Mouse (Mus musculus) intestine, embryonic 14.5 days (tissue): ENCODE data around the gene Galnt7. TPM values are rescaled to one million over a fixed set of nuclear protein-coding genes. Genes with fewer than 3 reads are reported as not detected.

Source experiments
- ATAC-seq: fragments of 200-750 bp; cut with Nextera tagmentation; replicated peaks from 2 replicates; pipeline ENCODE4 v1.8.0; 2017; ENCODE audit warnings: low read depth, moderate number of reproducible peaks, moderate TSS enrichment, moderate library complexity; ENCODE audit not compliant: low FRiP score, low TSS enrichment
- DNase-seq: peaks from one replicate; pipeline ENCODE4 v3.0.0-alpha.2; 2018; ENCODE audit warnings: low spot score
- H3K27ac ChIP-seq: fragments of 300-500 bp; sonication (generic); 2 replicates; pipeline ENCODE4 v1.5.1; 2014; ENCODE audit warnings: low read depth, mild to moderate bottlenecking, control low read depth
- H3K27me3 ChIP-seq: fragments of 300-500 bp; sonication (generic); replicated peaks from 2 replicates; pipeline ENCODE4 v1.6.1; 2014; ENCODE audit warnings: low read length, control low read depth; ENCODE audit not compliant: control insufficient read depth, insufficient read depth
- H3K36me3 ChIP-seq: fragments of 300-500 bp; sonication (generic); 2 replicates; pipeline ENCODE4 v1.6.1; 2014; ENCODE audit warnings: low read length, control low read depth; ENCODE audit not compliant: control insufficient read depth, insufficient read depth
- H3K4me1 ChIP-seq: fragments of 300-500 bp; sonication (generic); replicated peaks from 2 replicates; pipeline ENCODE4 v1.6.1; 2014; ENCODE audit warnings: low read length, control low read depth, mixed read lengths; ENCODE audit not compliant: control insufficient read depth, insufficient read depth
- H3K4me2 ChIP-seq: fragments of 300-500 bp; sonication (generic); 2 replicates; pipeline ENCODE4 v1.6.1; 2014; ENCODE audit warnings: low read length
- H3K4me3 ChIP-seq: fragments of 300-500 bp; sonication (generic); 2 replicates; pipeline ENCODE4 v1.5.1; 2014; ENCODE audit warnings: low read depth, low read length, control low read depth, mixed read lengths
- H3K9ac ChIP-seq: fragments of 300-500 bp; sonication (generic); 2 replicates; pipeline ENCODE4 v1.6.1; 2014; ENCODE audit warnings: mild to moderate bottlenecking, low read length
- H3K9me3 ChIP-seq: fragments of 300-500 bp; sonication (generic); 2 replicates; pipeline ENCODE4 v1.6.1; 2016; ENCODE audit warnings: low read length, control low read depth; ENCODE audit not compliant: control insufficient read depth
- WGBS: fragments of 180-500 bp; shearing (Covaris S2); extraction: QIAGEN DNeasy Blood & Tissue Kit; methylation state at CpG from one replicate; pipeline ENCODE4 v1.1.7; 2014; 5-methylcytosine and 5-hydroxymethylcytosine counted together
- polyA plus RNA-seq: library from polyadenylated mRNA; unstranded; fragments of >200 nt; fragmentation: Nextera tagmentation; extraction: Ambion mirVana; gene quantifications from 2 replicates; pipeline ENCODE4 v1.2.1, GENCODE M21; 2014

Gene Galnt7
- polyA plus RNA-seq, 1 experiment from 2014 or later: 26.4 TPM

GRCm38 (mm10) chr8:57623051-57623450 lies 29.8 kb downstream of the Galnt7 start:
- Histone ChIP-seq H3K4me1 (peaks cover 6% of the 10 kb centered on the region; the same call in 1 of the 2 replicates), H3K9me3 (no peaks in the 10 kb centered on the region), H3K27me3 (no peaks in the 10 kb centered on the region), H3K27ac (no peak overlapping the region), H3K36me3 (no peaks in the 10 kb centered on the region), H3K9ac (no peak overlapping the region), H3K4me3 (no peak overlapping the region), H3K4me2 (no peak overlapping the region)
- 92% methylated on average over 3 of the region's 3 CpGs for WGBS
- no peak for ATAC-seq
- no peak for DNase-seq

DNA sequence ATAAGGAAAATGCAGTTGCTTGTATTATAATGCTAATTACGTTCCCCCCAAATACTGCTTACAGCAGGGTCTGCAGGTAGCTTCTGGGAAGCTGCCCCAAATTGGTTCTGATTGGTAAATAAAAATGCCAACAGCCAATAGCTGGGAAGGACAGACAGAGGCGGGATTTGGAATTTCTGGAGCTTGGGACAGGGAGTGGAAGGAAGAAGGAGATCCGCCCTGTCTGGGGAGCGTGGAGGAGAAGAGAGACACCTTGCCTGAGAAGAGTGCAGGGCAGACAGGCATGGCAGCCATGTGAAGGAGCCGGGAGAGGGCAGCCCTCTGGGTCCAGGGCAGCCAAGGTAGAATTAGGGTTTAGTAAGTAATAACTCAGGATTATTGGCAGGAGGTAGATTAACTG lies 35.9 kb downstream of the Galnt7 start:
- no peak for DNase-seq
- Histone ChIP-seq H3K4me3 (no peak overlapping the region), H3K27ac (no peak overlapping the region), H3K36me3 (no peaks in the 10 kb centered on the region), H3K9me3 (no peaks in the 10 kb centered on the region), H3K9ac (no peak overlapping the region), H3K4me2 (no peak overlapping the region), H3K27me3 (no peaks in the 10 kb centered on the region), H3K4me1 (peaks cover 4% of the 10 kb centered on the region)
- 73% methylated on average over 5 of the region's 5 CpGs for WGBS
- no peak for ATAC-seq

GRCm38 (mm10) chr8:57615016-57615657 lies 37.7 kb downstream of the Galnt7 start:
- Histone ChIP-seq H3K4me2 (no peak overlapping the region), H3K27ac (no peak overlapping the region), H3K36me3 (no peaks in the 10 kb centered on the region), H3K27me3 (no peaks in the 10 kb centered on the region), H3K9ac (no peak overlapping the region), H3K4me1 (peaks cover 4% of the 10 kb centered on the region), H3K9me3 (no peaks in the 10 kb centered on the region), H3K4me3 (no peak overlapping the region)
- ATAC-seq: no peak
- WGBS: 65% methylated on average over 15 of the region's 15 CpGs
- no peak for DNase-seq

DNA sequence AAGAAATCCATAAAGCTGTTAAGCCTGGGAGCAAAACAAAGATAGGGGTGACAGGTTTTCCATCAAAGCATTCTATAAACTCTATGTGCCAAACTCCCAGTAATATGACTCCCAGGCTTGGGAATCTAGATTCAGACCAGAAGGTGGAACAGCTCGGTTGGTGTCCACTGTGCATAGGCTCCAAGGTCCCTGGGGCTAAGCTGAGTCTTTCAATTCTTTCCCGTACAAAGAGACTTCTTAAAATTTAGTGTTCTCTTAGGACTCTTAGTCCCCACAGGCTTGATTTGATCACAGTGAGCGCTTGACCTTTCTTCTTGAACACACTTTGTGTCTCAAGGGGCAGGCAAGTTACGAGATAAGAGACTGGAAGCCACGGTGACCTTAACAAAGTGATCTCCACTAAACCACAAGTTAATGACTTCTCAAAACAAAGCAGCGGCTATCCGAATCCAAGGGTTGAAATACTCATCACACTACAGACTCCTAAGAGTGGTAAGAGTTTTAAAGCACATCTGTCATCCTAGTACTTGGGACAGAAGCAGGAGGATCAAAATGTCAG lies 41.3 kb downstream of the Galnt7 start:
- H3K9ac ChIP-seq: no peak overlapping the region
- no peak overlapping the region for H3K4me2 ChIP-seq
- H3K4me3 ChIP-seq: no peak overlapping the region
- H3K4me1 ChIP-seq: peaks cover 4% of the 10 kb centered on the region; the same call in 1 of the 2 replicates
- no peaks in the 10 kb centered on the region for H3K36me3 ChIP-seq
- H3K27ac ChIP-seq: no peak overlapping the region
- ATAC-seq: no peak
- DNase-seq: no peak
- no peaks in the 10 kb centered on the region for H3K9me3 ChIP-seq
- WGBS: 49% methylated on average over 7 of the region's 7 CpGs
- no peaks in the 10 kb centered on the region for H3K27me3 ChIP-seq

DNA sequence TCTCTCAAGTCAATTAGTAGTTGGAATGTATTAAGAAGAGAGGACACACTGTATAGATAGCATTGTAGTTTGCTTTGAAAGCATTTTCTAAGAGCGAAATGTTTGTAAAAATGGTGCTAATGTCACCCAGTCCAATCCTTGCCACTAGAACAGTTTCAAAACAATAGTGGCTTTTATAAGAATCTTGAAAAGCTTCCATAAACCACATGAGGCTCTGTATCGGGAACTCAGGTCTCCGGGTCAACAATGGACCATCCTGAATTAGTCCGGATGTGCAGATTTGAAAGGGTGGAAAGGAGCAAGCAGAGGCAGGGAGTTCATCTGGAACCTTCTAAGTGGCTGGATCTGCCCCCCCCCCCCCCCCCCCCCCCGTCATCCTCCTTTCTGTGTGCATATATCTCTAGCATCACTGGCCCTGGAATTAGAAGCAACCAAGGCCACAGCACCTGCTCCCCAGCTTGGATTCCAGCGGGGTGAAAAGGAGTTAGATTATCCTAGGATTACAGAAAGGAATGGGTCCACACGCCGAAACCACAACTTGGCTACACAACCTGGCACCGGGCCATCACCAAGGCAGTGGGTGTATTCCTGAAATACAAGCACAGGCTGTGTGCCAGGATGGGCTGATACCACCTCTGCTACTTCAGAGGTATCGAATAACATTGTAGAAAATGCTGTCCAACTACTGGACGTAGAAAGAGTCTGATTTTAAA lies 42.0 kb downstream of the Galnt7 start:
- Histone ChIP-seq H3K9ac (no peak overlapping the region), H3K27me3 (no peaks in the 10 kb centered on the region), H3K9me3 (no peaks in the 10 kb centered on the region), H3K4me1 (peaks cover 4% of the 10 kb centered on the region; the same call in 1 of the 2 replicates), H3K4me2 (no peak overlapping the region), H3K4me3 (no peak overlapping the region), H3K36me3 (no peaks in the 10 kb centered on the region), H3K27ac (no peak overlapping the region)
- ATAC-seq (no peak), DNase-seq (no peak)
- WGBS: 81% methylated on average over 10 of the region's 11 CpGs

DNA sequence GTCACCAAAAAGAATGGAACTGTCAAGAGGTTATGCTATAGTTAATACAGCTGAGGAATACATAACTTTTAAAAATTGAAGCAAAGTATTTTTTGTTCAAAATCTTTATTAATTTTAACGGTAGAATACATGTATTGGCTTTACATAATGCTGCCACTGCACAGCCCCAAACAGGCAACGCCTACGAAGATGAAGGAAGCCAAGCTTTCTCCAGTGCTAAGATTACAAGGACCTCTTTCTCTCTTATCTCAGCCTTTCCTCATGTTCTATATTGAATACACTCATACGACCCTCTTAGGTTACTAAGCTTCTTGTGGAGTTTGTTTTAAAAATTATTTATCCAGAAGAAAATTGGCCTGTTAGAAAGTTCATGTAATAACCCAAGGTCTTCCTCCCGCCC lies 50.3 kb downstream of the Galnt7 start:
- H3K4me2 ChIP-seq: no peak overlapping the region
- H3K27me3 ChIP-seq: no peaks in the 10 kb centered on the region
- ATAC-seq (no peak), DNase-seq (no peak)
- no peaks in the 10 kb centered on the region for H3K36me3 ChIP-seq
- H3K4me1 ChIP-seq: peaks cover 6% of the 10 kb centered on the region; the same call in 1 of the 2 replicates
- H3K27ac ChIP-seq: no peak overlapping the region
- no peaks in the 10 kb centered on the region for H3K9me3 ChIP-seq
- WGBS: 71% methylated on average over 5 of the region's 5 CpGs
- H3K9ac ChIP-seq: no peak overlapping the region
- no peak overlapping the region for H3K4me3 ChIP-seq

DNA sequence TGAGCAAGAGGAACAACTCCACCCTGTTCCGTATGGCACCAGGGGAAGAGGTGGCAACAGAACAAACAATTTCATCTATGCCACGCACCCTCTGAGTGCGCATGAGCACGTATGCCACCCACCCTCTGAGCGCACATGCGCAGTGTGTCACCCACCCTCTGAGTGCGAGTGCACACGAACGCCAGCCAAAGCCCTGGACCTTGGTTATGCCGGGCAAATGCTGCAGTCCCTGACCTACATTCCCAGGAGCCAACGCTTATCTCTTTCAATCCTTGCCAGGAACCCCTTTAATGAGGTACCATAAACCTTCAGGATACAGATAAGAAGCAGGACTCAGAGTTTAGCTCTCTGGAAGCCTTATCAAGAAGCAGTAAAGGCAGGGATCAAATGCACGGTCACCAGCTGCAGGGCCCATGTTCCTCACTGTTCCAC lies 50.8 kb downstream of the Galnt7 start:
- no peak overlapping the region for H3K4me2 ChIP-seq
- no peaks in the 10 kb centered on the region for H3K27me3 ChIP-seq
- no peak overlapping the region for H3K27ac ChIP-seq
- peak; percentile 69 for DNase-seq
- no peaks in the 10 kb centered on the region for H3K36me3 ChIP-seq
- 62% methylated on average over 12 of the region's 12 CpGs for WGBS
- no peak overlapping the region for H3K4me3 ChIP-seq
- H3K4me1 ChIP-seq: peaks cover 6% of the 10 kb centered on the region; the same call in 1 of the 2 replicates
- no peak overlapping the region for H3K9ac ChIP-seq
- H3K9me3 ChIP-seq: no peaks in the 10 kb centered on the region
- peak; percentile 90 for ATAC-seq

GRCm38 (mm10) chr8:57599813-57600555 lies 52.8 kb downstream of the Galnt7 start:
- no peaks in the 10 kb centered on the region for H3K9me3 ChIP-seq
- H3K4me1 ChIP-seq: peaks cover 6% of the 10 kb centered on the region; the same call in 1 of the 2 replicates
- H3K4me2 ChIP-seq: peak overlapping the region; percentile 40
- H3K27ac ChIP-seq: peak overlapping the region; percentile 33; the same call in 1 of the 2 replicates
- no peak overlapping the region for H3K9ac ChIP-seq
- DNase-seq (peak; percentile 68), ATAC-seq (peak; percentile 59)
- no peaks in the 10 kb centered on the region for H3K36me3 ChIP-seq
- H3K4me3 ChIP-seq: 0 out of 2 replicates have a peak overlapping the region, but pooled peaks have one; percentile 2
- 23% methylated on average over 22 of the region's 22 CpGs for WGBS
- H3K27me3 ChIP-seq: no peaks in the 10 kb centered on the region
